Mouse (Mus musculus) ES-E14 (cell line): ENCODE results near the gene Tmprss5.

Experiments
- CHD2 ChIP-seq: IDR thresholded peaks from 2 replicates; pipeline ENCODE4 v1.6.1; 2014; ENCODE audit warnings: mild to moderate bottlenecking, low read depth, low read length, inconsistent platforms
- MAFK ChIP-seq: IDR thresholded peaks from 2 replicates; pipeline ENCODE4 v1.6.1; 2014; ENCODE audit warnings: mild to moderate bottlenecking, low read depth, low read length, inconsistent platforms; ENCODE audit not compliant: insufficient read depth
- ZC3H11A ChIP-seq: IDR thresholded peaks from 2 replicates; pipeline ENCODE4 v1.6.1; 2012; ENCODE audit warnings: low read depth, mild to moderate bottlenecking, inconsistent platforms, low read length, borderline replicate concordance
- ZNF384 ChIP-seq: IDR thresholded peaks from 2 replicates; pipeline ENCODE4 v1.6.1; 2012; ENCODE audit warnings: low read depth, low read length, inconsistent platforms

DNA sequence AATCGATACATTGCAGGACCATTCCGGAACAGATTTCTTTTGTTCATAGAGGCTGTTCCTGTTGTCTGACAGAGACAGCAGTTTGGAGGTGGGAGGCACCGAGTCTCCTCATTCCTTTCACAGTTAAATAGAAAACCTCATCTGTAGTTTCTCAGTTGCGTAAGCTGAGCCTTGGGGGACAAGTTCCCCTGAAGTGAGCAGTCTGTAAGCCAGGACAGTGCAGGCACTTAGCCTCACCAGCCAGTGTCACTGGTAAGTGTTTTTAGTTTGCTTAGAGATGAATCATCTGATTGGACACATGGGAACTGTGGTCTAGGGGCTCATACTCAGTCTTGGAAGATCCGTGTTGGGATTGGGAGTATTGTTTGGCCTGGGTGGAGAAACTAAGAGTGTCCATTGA is at the start of gene Tmprss5:
- no peak for TF ChIP-seq MAFK
- no peak for TF ChIP-seq CHD2
- no peak for TF ChIP-seq ZNF384
- no peak for TF ChIP-seq ZC3H11A
